ENCODE assay signal across 8 mouse cellular contexts in genomic region chr19:8786008-8786781, GRCm38 (mm10). TPM values are rescaled to one million over a fixed set of nuclear protein-coding genes. Genes with fewer than 3 reads are reported as not detected.
DNase-seq lines count a peak whose midpoint lies in the region; ATAC-seq and TF ChIP-seq lines count a peak whose summit lies in the region.

Taf6l (minus strand) TSS chr19:8786417.

- peaks cover 42% of the 10 kb centered on the region for H3K4me1 ChIP-seq in G1E (ENCODE audit: insufficient read depth, low read depth, low read length)
- peaks cover 16% of the 10 kb centered on the region for H3K4me1 ChIP-seq in forebrain, embryonic 16.5 days (replicated peaks; ENCODE audit: control insufficient read depth, insufficient read depth, low read length)
- H3K4me1 ChIP-seq in lung, embryonic 14.5 days (ENCODE audit: insufficient read depth) = peaks cover 3% of the 10 kb centered on the region; the same call in 1 of the 2 replicates
- H3K4me1 ChIP-seq in olfactory bulb, adult 2 months (ENCODE audit: control insufficient read depth, insufficient read depth, low read length) = no peaks in the 10 kb centered on the region
- H3K4me1 ChIP-seq in thymus, adult 2 months (replicated peaks; ENCODE audit: control insufficient read depth, insufficient read depth, low read length) = 0 out of 2 replicates have a peak, but pooled peaks cover 2% of the 10 kb centered on the region

- peaks cover 49% of the 10 kb centered on the region for H3K36me3 ChIP-seq in G1E (replicated peaks)
- H3K36me3 ChIP-seq in forebrain, embryonic 16.5 days (ENCODE audit: control insufficient read depth, insufficient read depth) = peaks cover 8% of the 10 kb centered on the region
- peaks cover 26% of the 10 kb centered on the region for H3K36me3 ChIP-seq in lung, embryonic 14.5 days (ENCODE audit: insufficient read depth)
- H3K36me3 ChIP-seq in thymus, adult 2 months (ENCODE audit: control insufficient read depth, insufficient read depth, low read length) = peaks cover 3% of the 10 kb centered on the region; the same call in 1 of the 2 replicates

- DNase-seq in G1E (ENCODE audit: low spot score) = peak; percentile 92
- DNase-seq in cerebellum, adult 18-20 months = peak; percentile 88 to 97
- peak; percentile 86 to 87 for DNase-seq in heart, postnatal 36 days
- peak; percentile 87 to 94 for DNase-seq in layer of hippocampus, adult 2 months (ENCODE audit: low spot score in 2 of 2)
- DNase-seq in lung, embryonic 14.5 days = peak; percentile 97
- DNase-seq in thymus, adult 2 months = peak; percentile 92

- no peak for TF ChIP-seq CTCF in G1E (IDR thresholded peaks at IDR 0.05; ENCODE audit: low read depth, low read length)
- TF ChIP-seq CTCF in layer of hippocampus, adult 2 months (conservative IDR thresholded peaks at IDR 0.05) = peak; percentile 78
- peak; percentile 48 for TF ChIP-seq CTCF in lung, embryonic 14.5 days (IDR thresholded peaks at IDR 0.05; ENCODE audit: low read depth)
- TF ChIP-seq CTCF in olfactory bulb, adult 2 months (IDR thresholded peaks at IDR 0.05; ENCODE audit: insufficient read depth, low read depth, low read length) = no peak
- TF ChIP-seq CTCF in thymus, adult 2 months (IDR thresholded peaks at IDR 0.05; ENCODE audit: borderline replicate concordance, control insufficient read depth, extremely low read depth, insufficient read depth, low read length, poor library complexity) = peak; percentile 59; the same call in 1 of the 2 replicates

- H3K4me2 ChIP-seq in forebrain, embryonic 16.5 days (ENCODE audit: low read length) = peak within 1 kb of the TSS; percentile 64
- H3K4me2 ChIP-seq in lung, embryonic 14.5 days = peak within 1 kb of the TSS; percentile 84

- intact Hi-C loops in heart, postnatal 36 days (cut with DNase I) = no loop called here

- no peaks in the 10 kb centered on the region for H3K9me3 ChIP-seq in G1E (replicated peaks)
- H3K9me3 ChIP-seq in forebrain, embryonic 16.5 days (ENCODE audit: control insufficient read depth, low read length) = no peaks in the 10 kb centered on the region
- no peaks in the 10 kb centered on the region for H3K9me3 ChIP-seq in lung, embryonic 14.5 days (ENCODE audit: low read depth, low read length)

- peak within 1 kb of the TSS; percentile 81 for H3K27ac ChIP-seq in forebrain, embryonic 16.5 days (ENCODE audit: low read length)
- peak within 1 kb of the TSS; percentile 83 for H3K27ac ChIP-seq in layer of hippocampus, adult 2 months
- H3K27ac ChIP-seq in lung, embryonic 14.5 days (ENCODE audit: low read depth) = peak within 1 kb of the TSS; percentile 70
- H3K27ac ChIP-seq in olfactory bulb, adult 2 months (ENCODE audit: insufficient read depth, low read depth, low read length) = no peak within 1 kb of the TSS
- H3K27ac ChIP-seq in thymus, adult 2 months (ENCODE audit: control insufficient read depth, insufficient read depth, low read length) = no peak within 1 kb of the TSS

- ATAC-seq in G1E (ENCODE audit: extremely low read depth, insufficient number of reproducible peaks, low FRiP score, poor library complexity, severe bottlenecking) = peak; percentile 94
- peak; percentile 100 for ATAC-seq in forebrain, embryonic 16.5 days
- ATAC-seq in lung, embryonic 14.5 days (ENCODE audit: insufficient read depth) = peak; percentile 100

- H3K4me3 ChIP-seq in G1E (ENCODE audit: low read depth, low read length) = peak within 1 kb of the TSS; percentile 84
- peak within 1 kb of the TSS; percentile 86 for H3K4me3 ChIP-seq in forebrain, embryonic 16.5 days (replicated peaks; ENCODE audit: low read length)
- H3K4me3 ChIP-seq in layer of hippocampus, adult 2 months = peak within 1 kb of the TSS; percentile 82
- peak within 1 kb of the TSS; percentile 65 for H3K4me3 ChIP-seq in lung, embryonic 14.5 days (ENCODE audit: low read depth, low read length)
- H3K4me3 ChIP-seq in olfactory bulb, adult 2 months (ENCODE audit: insufficient read depth, low read depth, low read length) = peak within 1 kb of the TSS; percentile 80
- H3K4me3 ChIP-seq in thymus, adult 2 months (ENCODE audit: control insufficient read depth, insufficient read depth, low read length) = peak within 1 kb of the TSS; percentile 73

- WGBS in forebrain, embryonic 16.5 days = under 1% methylated on average over 32 of the region's 32 CpGs
- WGBS in lung, embryonic 14.5 days = under 1% methylated on average over 32 of the region's 32 CpGs
- under 1% methylated on average over 32 of the region's 32 CpGs for WGBS in olfactory bulb, adult 2 months
- 3% methylated on average over 32 of the region's 32 CpGs for WGBS in thymus, adult 2 months

- TF ChIP-seq POLR2A in olfactory bulb, adult 2 months (IDR thresholded peaks at IDR 0.05; ENCODE audit: insufficient read depth, low read depth, low read length) = no peak
- 0 out of 2 replicates have a peak, but pooled peaks have one; percentile 17 for TF ChIP-seq POLR2A in thymus, adult 2 months (IDR thresholded peaks at IDR 0.05; ENCODE audit: control insufficient read depth, extremely low read depth, insufficient read depth, low read length, poor library complexity)

- H3K27me3 ChIP-seq in G1E (ENCODE audit: insufficient read depth, low read length) = no peaks in the 10 kb centered on the region
- no peaks in the 10 kb centered on the region for H3K27me3 ChIP-seq in forebrain, embryonic 16.5 days (replicated peaks; ENCODE audit: control insufficient read depth, insufficient read depth, low read length)
- H3K27me3 ChIP-seq in lung, embryonic 14.5 days (ENCODE audit: insufficient read depth, low read length) = no peaks in the 10 kb centered on the region
- H3K27me3 ChIP-seq in thymus, adult 2 months (ENCODE audit: control insufficient read depth, insufficient read depth, low read length) = no peaks in the 10 kb centered on the region

- peak within 1 kb of the TSS; percentile 81 for H3K9ac ChIP-seq in forebrain, embryonic 16.5 days (replicated peaks; ENCODE audit: low read depth, low read length)
- peak within 1 kb of the TSS; percentile 66 for H3K9ac ChIP-seq in lung, embryonic 14.5 days

RNA-seq across cellular contexts. Expression of gene Taf6l, which starts in this region (rescaled TPM):
- total RNA-seq in G1E (2014; fragmentation: Nextera tagmentation) (14.4 and 17.5 TPM in 2 replicates), G1E (2017) (17.0 and 21.0 TPM in 2 replicates)
- 33.4 and 34.4 TPM in 2 replicates for polyA plus RNA-seq in G1E (2012)
- 30.8 and 32.2 TPM in 2 replicates for polyA plus RNA-seq in forebrain, embryonic 16.5 days (2015; fragmentation: Nextera tagmentation; extraction: Ambion mirVana)
- 1 to 10 TPM; 5.6 to 7.9 TPM for total RNA-seq in heart, postnatal 36 days (2021)
- total RNA-seq in layer of hippocampus, adult 2 months (2021) = 10 to 100 TPM; 15.7 to 18.4 TPM
- polyA plus RNA-seq in lung, embryonic 14.5 days (2014; fragmentation: Nextera tagmentation; extraction: Ambion mirVana) = 21.5 and 24.7 TPM in 2 replicates
- polyA plus RNA-seq in olfactory bulb, adult 2 months (2012; ENCODE audit: insufficient read depth, insufficient read length, low replicate concordance, missing spikeins) = not detected in 2 replicates
- polyA plus RNA-seq in thymus, adult 2 months (2012; rRNA removed) = 24.9 and 28.7 TPM in 2 replicates

Comparison
In these comparisons a context has a peak if more than half of its experiments do, and no peak if none do; other contexts are left out.
1. RNA of gene Taf6l (polyA plus RNA-seq): 33.4 to 34.4 TPM in G1E, 30.8 to 32.2 TPM in forebrain, embryonic 16.5 days, 24.9 to 28.7 TPM in thymus, adult 2 months and 21.5 to 24.7 TPM in lung, embryonic 14.5 days; not detected in olfactory bulb, adult 2 months; every median in the first group is over 10 times any median in the second.
2. CTCF ChIP-seq: peak in layer of hippocampus, adult 2 months (single experiment), lung, embryonic 14.5 days (single experiment) and thymus, adult 2 months (single experiment); none in G1E (single experiment) and olfactory bulb, adult 2 months (single experiment).
3. H3K27ac ChIP-seq: peak in forebrain, embryonic 16.5 days (single experiment), layer of hippocampus, adult 2 months (single experiment) and lung, embryonic 14.5 days (single experiment); none in olfactory bulb, adult 2 months (single experiment) and thymus, adult 2 months (single experiment).
4. Peak in every context shown above with its lines, with median percentiles within 50 percentile points of each other: ATAC-seq, DNase-seq and H3K4me3 ChIP-seq.